Mouse (Mus musculus) liver, embryonic 16.5 days (tissue): ENCODE results near the gene Tmem268. TPM values are rescaled to one million over a fixed set of nuclear protein-coding genes. Genes with fewer than 3 reads are reported as not detected.

Source experiments
- ATAC-seq: fragments of 200-750 bp; cut with Nextera tagmentation; 2 replicates; pipeline ENCODE4 v1.8.0; 2017; ENCODE audit warnings: low read depth, mild to moderate bottlenecking, moderate number of reproducible peaks, moderate library complexity
- H3K27ac ChIP-seq: fragments of 300-500 bp; sonication (generic); 2 replicates; pipeline ENCODE4 v1.5.1; 2014; ENCODE audit warnings: mild to moderate bottlenecking, low read length
- H3K27me3 ChIP-seq: fragments of 300-500 bp; sonication (generic); 2 replicates; pipeline ENCODE4 v1.6.1; 2014; ENCODE audit warnings: low read depth, low read length, mixed read lengths; ENCODE audit not compliant: control insufficient read depth, insufficient read depth
- H3K36me3 ChIP-seq: fragments of 300-500 bp; sonication (generic); 2 replicates; pipeline ENCODE4 v1.6.1; 2014; ENCODE audit warnings: mild to moderate bottlenecking; ENCODE audit not compliant: control insufficient read depth, insufficient read depth
- H3K4me1 ChIP-seq: fragments of 300-500 bp; sonication (generic); 2 replicates; pipeline ENCODE4 v1.6.1; 2014; ENCODE audit warnings: low read depth, low read length, mixed read lengths; ENCODE audit not compliant: control insufficient read depth
- H3K4me2 ChIP-seq: fragments of 300-500 bp; sonication (generic); 2 replicates; pipeline ENCODE4 v1.6.1; 2014; ENCODE audit warnings: low read depth, low read length, mixed read lengths
- H3K4me3 ChIP-seq: fragments of 300-500 bp; sonication (generic); 2 replicates; pipeline ENCODE4 v1.5.1; 2014; ENCODE audit warnings: low read depth, mild to moderate bottlenecking, low read length
- H3K9ac ChIP-seq: fragments of 300-500 bp; sonication (generic); 2 replicates; pipeline ENCODE4 v1.6.1; 2014; ENCODE audit warnings: low read depth, low read length
- H3K9me3 ChIP-seq: fragments of 300-500 bp; sonication (generic); replicated peaks from 2 replicates; pipeline ENCODE4 v1.6.1; 2016; ENCODE audit warnings: low read length; ENCODE audit not compliant: control insufficient read depth
- WGBS: fragments of 180-500 bp; shearing (Covaris S2); extraction: QIAGEN DNeasy Blood & Tissue Kit; methylation state at CpG from one replicate; pipeline ENCODE4 v1.1.7; 2014; ENCODE audit not compliant: insufficient replicate concordance; 5-methylcytosine and 5-hydroxymethylcytosine counted together
- polyA plus RNA-seq: library from polyadenylated mRNA; unstranded; fragments of >200 nt; fragmentation: Nextera tagmentation; extraction: Ambion mirVana; gene quantifications from 2 replicates; pipeline ENCODE4 v1.2.1, GENCODE M21; 2015

Gene Tmem268
- polyA plus RNA-seq, 1 experiment from 2014 or later, result 10.2 TPM

DNA sequence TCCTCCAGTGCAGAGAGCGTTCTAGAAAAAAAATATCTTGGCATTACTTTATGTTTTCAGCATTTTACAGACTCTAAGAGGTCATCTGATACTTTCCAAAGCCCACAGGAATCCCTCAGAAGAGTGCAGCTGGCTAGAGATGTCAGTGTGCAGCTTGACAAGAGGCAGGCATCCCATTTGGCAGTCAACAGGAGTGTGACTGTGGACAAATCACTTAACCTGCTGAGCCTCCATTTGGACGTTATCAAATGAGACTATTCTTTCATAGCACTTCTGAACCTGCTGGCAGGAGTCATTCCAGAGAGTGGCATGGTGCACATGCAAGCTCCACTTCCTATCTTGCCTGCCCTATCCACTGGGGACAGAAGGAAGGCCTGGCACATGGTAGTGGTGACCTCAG lies 16.4 kb upstream of the Tmem268 start:
- no peaks in the 10 kb centered on the region for H3K27me3 ChIP-seq
- H3K4me3 ChIP-seq, result no peak overlapping the region
- WGBS, result 58% methylated on average over 2 of the region's 2 CpGs
- no peaks in the 10 kb centered on the region; the same call in 1 of the 2 replicates for H3K36me3 ChIP-seq
- no peak for ATAC-seq
- H3K9ac ChIP-seq, result no peak overlapping the region
- no peak overlapping the region for H3K4me2 ChIP-seq
- no peak overlapping the region for H3K27ac ChIP-seq
- H3K4me1 ChIP-seq, result peaks cover 26% of the 10 kb centered on the region
- no peaks in the 10 kb centered on the region for H3K9me3 ChIP-seq

DNA sequence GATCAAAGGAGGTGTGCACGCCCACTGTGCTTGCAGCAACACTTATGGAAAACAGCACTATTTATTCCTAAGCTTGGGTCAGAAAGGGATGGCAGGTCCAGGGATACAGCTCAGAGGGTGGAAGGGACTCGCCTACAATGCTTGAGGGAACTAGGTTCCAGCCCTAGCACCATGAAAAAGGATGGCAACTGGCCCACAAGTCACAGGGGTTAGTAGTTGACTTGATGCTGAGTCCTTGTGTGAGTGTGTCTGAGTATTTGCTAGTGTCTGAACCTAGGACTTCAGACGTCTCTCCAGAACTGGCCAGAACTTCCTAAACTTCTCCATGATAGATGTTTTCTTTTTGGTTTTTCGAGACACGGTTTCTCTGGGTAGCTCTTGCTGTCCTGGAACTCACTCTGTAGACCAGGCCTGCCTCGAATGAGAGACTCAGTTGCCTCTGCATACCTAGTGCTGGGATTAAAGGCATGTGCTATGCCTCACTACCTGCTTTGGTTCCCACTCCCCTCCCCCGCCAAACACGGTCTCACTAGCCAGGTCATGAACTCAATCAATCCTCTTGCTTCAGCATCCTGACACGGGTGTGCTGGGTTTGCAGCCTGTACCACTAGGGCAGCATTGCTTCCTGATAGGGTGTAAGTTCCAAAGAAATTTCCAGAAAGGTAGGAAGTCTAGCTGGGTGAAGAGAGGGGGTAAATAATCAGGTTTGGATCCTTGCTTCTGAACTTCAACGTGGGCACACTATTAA lies 14.7 kb upstream of the Tmem268 start:
- peaks cover 29% of the 10 kb centered on the region for H3K4me1 ChIP-seq
- H3K36me3 ChIP-seq, result peaks cover 8% of the 10 kb centered on the region
- no peaks in the 10 kb centered on the region for H3K9me3 ChIP-seq
- 51% methylated on average over 10 of the region's 10 CpGs for WGBS
- no peaks in the 10 kb centered on the region for H3K27me3 ChIP-seq
- peak; percentile 5 for ATAC-seq
- H3K4me2 ChIP-seq, result peak overlapping the region; percentile 55
- H3K27ac ChIP-seq, result peak overlapping the region; percentile 63
- peak overlapping the region; percentile 40 for H3K4me3 ChIP-seq
- H3K9ac ChIP-seq, result 0 out of 2 replicates have a peak overlapping the region, but pooled peaks have one; percentile 7

- Histone ChIP-seq H3K9ac (peak within 1 kb of the TSS; percentile 95), H3K4me3 (peak within 1 kb of the TSS; percentile 88), H3K27ac (peak within 1 kb of the TSS; percentile 87), H3K36me3 (peaks cover 15% of the 10 kb centered on the region), H3K4me2 (peak within 1 kb of the TSS; percentile 74), H3K9me3 (no peaks in the 10 kb centered on the region), H3K27me3 (no peaks in the 10 kb centered on the region), H3K4me1 (peaks cover 29% of the 10 kb centered on the region)
- ATAC-seq, result peak; percentile 95
- WGBS, result 0% methylated on average over 49 of the region's 57 CpGs
Observed at GRCm38 (mm10) chr4:63544494-63545230, 13.9 kb upstream of the Tmem268 start, which contains the start of gene Atp6v1g1. Atp6v1g1 (plus strand) TSS chr4:63544772.

GRCm38 (mm10) chr4:63545231-63545958 lies 13.2 kb upstream of the Tmem268 start:
- peak overlapping the region; percentile 74 for H3K4me2 ChIP-seq
- no peaks in the 10 kb centered on the region for H3K9me3 ChIP-seq
- no peaks in the 10 kb centered on the region for H3K27me3 ChIP-seq
- ATAC-seq, result no peak
- WGBS, result 18% methylated on average over 26 of the region's 26 CpGs
- H3K9ac ChIP-seq, result peak overlapping the region; percentile 95
- H3K36me3 ChIP-seq, result peaks cover 16% of the 10 kb centered on the region
- peaks cover 29% of the 10 kb centered on the region for H3K4me1 ChIP-seq
- H3K4me3 ChIP-seq, result peak overlapping the region; percentile 88
- H3K27ac ChIP-seq, result peak overlapping the region; percentile 87

GRCm38 (mm10) chr4:63546441-63547055 lies 12.0 kb upstream of the Tmem268 start:
- Histone ChIP-seq H3K9ac (peak overlapping the region; percentile 95; the same call in 1 of the 2 replicates), H3K9me3 (no peaks in the 10 kb centered on the region), H3K36me3 (peaks cover 26% of the 10 kb centered on the region), H3K4me1 (peaks cover 29% of the 10 kb centered on the region), H3K4me3 (peak overlapping the region; percentile 88), H3K27ac (no peak overlapping the region), H3K4me2 (peak overlapping the region; percentile 74), H3K27me3 (no peaks in the 10 kb centered on the region)
- WGBS, result 71% methylated on average over 6 of the region's 6 CpGs
- ATAC-seq, result no peak

GRCm38 (mm10) chr4:63547799-63548198 lies 10.8 kb upstream of the Tmem268 start:
- no peak overlapping the region for H3K27ac ChIP-seq
- H3K4me2 ChIP-seq, result no peak overlapping the region

DNA sequence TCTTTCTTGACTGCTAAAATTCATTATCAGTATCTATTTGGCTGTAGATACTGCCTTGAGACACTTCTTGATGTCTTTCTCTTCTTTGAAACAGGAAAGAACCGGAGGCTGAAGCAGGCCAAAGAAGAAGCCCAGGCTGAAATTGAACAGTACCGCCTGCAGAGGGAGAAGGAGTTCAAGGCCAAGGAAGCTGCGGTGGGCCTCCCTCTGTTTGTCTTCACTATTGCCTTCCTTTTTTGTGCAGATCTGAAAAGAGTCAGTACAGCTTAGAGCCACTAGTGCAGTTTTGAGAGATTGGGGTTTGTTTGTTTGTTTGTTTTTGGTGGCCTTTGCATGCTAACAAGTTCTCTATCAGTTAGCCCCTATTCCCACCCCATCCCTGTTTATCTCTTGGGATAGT lies 10.1 kb upstream of the Tmem268 start:
- no peaks in the 10 kb centered on the region for H3K27me3 ChIP-seq
- peaks cover 38% of the 10 kb centered on the region for H3K36me3 ChIP-seq
- no peak for ATAC-seq
- peaks cover 29% of the 10 kb centered on the region for H3K4me1 ChIP-seq
- 78% methylated on average over 3 of the region's 3 CpGs for WGBS
- no peak overlapping the region for H3K4me2 ChIP-seq
- no peak overlapping the region for H3K4me3 ChIP-seq
- H3K9ac ChIP-seq, result no peak overlapping the region
- no peaks in the 10 kb centered on the region for H3K9me3 ChIP-seq
- H3K27ac ChIP-seq, result no peak overlapping the region

More at GRCm38 (mm10) chr4:63547799-63548198, 10.8 kb upstream of the Tmem268 start:
- no peak for ATAC-seq
- Histone ChIP-seq H3K4me1 (peaks cover 29% of the 10 kb centered on the region), H3K36me3 (peaks cover 35% of the 10 kb centered on the region), H3K9ac (no peak overlapping the region), H3K27me3 (no peaks in the 10 kb centered on the region), H3K9me3 (no peaks in the 10 kb centered on the region), H3K4me3 (no peak overlapping the region)
- 56% methylated on average over 1 of the region's 1 CpGs for WGBS

DNA sequence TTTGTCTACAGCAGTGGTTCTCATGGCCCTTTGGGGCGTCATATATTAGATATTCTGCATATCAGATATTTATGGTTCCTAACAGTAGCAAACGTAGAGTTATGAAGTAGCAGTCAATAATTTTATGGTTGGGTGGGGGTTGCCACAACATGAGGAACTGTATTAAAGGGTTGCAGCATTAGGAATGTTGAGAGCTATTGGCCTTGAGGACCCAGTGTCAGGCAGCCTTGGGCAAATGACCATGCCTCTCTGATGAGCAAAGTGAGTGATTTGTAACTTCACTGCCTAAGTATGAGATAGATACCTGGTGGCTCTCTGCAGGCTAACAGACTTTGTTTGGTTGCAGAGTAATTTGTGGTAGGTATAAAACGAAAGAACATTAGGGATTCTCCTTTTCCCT lies 7.7 kb upstream of the Tmem268 start:
- H3K4me2 ChIP-seq, result no peak overlapping the region
- 76% methylated on average over 3 of the region's 3 CpGs for WGBS

More for the DNA sequence above, 7.7 kb upstream of the Tmem268 start:
- Histone ChIP-seq H3K36me3 (peaks cover 38% of the 10 kb centered on the region), H3K9me3 (no peaks in the 10 kb centered on the region), H3K9ac (no peak overlapping the region), H3K4me3 (no peak overlapping the region), H3K4me1 (peaks cover 23% of the 10 kb centered on the region), H3K27ac (no peak overlapping the region), H3K27me3 (no peaks in the 10 kb centered on the region)
- no peak for ATAC-seq
